Mouse (Mus musculus) lung, postnatal 10 days (tissue): Measurements from ENCODE around the gene Zfp92.

Source experiments
- DNase-seq: peaks from one replicate; pipeline ENCODE4 v3.0.0; 2021

Zfp92 gene

DNA sequence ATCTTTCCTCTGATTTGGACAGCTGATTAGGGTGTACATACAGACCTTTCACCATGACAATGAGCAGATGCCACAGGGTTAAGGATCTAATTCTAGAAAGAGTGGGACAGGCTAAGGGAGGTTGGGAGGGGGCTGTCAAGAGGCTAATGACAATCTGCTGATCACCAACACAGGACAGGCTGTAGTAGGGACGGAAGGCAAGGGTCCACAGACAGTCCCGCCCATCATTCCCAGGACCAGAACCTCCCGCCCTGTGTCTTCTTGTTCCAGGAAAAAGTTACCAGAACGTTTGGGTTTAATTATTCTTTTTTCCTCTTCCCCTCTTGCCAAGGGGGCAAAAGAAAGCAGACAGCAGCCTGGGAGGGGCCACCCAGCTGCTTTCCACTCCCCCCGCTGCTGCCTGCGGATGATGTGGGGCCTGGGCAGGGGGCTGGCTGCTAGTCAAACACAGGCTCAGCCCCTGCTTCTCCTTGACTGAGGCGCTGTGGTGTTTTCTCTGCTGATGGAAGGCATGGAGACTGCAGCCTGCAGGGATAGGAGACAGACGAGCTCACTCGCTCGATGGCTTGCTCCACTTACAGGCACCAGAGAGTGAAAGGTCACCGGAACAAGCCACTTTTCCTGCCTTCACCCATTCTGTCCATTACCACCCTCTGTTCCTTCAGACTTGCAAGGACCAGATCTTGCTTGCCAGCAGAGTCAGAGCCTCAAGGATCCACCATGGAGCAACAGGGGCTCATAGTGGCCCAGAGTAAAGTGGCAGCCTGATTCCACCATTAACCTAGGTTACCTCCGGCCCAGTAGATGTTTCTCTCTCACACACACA lies 63.7 kb downstream of the Zfp92 start:
- peak; percentile 77 for DNase-seq

DNA sequence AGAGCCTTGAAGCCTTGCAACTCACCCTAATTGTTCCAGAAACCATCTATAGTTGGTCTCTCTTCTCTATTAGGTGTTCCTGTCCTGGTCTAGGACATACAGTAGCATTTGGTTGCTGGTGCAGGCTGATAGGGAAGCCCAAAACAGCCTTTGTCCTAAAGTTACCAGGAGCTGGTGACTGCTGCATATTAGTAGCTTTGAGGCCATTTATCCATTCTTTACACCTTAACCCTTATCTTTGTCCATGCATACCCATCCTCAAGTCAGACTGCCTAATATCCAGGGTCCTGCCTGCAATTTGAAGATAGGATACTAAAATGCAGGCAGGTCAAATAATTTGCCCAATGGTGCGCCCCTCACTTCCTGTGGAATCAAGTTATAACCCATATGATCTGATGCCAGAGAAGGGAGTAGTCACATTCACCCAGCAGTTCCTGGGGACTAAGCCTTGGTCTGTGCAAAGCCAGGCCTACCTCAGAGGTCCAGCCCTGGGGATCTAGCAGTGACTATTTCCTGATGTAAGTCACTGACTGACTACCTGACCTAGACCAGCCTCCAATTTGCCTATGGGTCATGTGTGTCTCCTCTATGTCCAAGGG lies 64.9 kb downstream of the Zfp92 start:
- DNase-seq: no peak

- peak; percentile 88 for DNase-seq
Measured at GRCm38 (mm10) chrX:73476621-73477020, 65.7 kb downstream of the Zfp92 start.

DNA sequence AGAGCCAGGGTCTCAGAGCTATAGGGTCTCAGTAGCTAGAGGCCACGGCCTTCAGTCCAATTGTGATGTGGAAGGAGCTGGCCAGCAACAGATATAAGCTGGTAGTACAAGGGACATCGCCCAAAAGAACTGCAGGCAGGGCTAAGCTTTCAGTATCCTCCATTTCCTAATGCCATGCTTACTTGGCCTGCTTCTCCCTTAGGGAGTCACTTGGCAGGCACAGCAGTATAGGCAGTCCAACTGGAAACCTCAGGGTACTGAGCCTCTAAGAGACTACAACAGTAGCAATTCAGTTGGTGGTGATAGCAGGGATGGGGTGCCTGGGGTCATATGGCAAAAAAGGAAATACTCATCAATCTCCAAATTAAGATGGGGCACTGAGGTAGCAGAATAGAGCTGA lies 66.6 kb downstream of the Zfp92 start:
- DNase-seq: no peak
